Mouse (Mus musculus) granulocyte monocyte progenitor cell, adult 5-6 weeks (primary cell): Measurements from ENCODE around the gene Elfn2. TPM values are rescaled to one million over a fixed set of nuclear protein-coding genes. Genes with fewer than 3 reads are reported as not detected.

ENCODE experiments used
- ATAC-seq: replicated peaks from 2 replicates; pipeline ENCODE4 v1.8.0; 2016; ENCODE audit warnings: mild to moderate bottlenecking, moderate TSS enrichment, inconsistent platforms; ENCODE audit not compliant: poor library complexity, severe bottlenecking
- total RNA-seq, 2 experiments: library from RNA; stranded (forward) in 1 of 2; stranded (reverse) in 1 of 2; fragments of 200-712, 200-1000 nt in 1 of 2; fragments of >200 nt in 1 of 2; fragmentation: Nextera tagmentation in 1 of 2; gene quantifications; 2 replicates each; pipeline ENCODE4 v1.2.3; 2014 to 2017

The Elfn2 gene
- total RNA-seq, 2 experiments from 2014 or later = not detected

- no peak for ATAC-seq
Measured at GRCm38 (mm10) chr15:78626285-78626684, 92.3 kb downstream of the Elfn2 start.

- no peak for ATAC-seq
Measured at GRCm38 (mm10) chr15:78624961-78625360, 93.6 kb downstream of the Elfn2 start.

DNA sequence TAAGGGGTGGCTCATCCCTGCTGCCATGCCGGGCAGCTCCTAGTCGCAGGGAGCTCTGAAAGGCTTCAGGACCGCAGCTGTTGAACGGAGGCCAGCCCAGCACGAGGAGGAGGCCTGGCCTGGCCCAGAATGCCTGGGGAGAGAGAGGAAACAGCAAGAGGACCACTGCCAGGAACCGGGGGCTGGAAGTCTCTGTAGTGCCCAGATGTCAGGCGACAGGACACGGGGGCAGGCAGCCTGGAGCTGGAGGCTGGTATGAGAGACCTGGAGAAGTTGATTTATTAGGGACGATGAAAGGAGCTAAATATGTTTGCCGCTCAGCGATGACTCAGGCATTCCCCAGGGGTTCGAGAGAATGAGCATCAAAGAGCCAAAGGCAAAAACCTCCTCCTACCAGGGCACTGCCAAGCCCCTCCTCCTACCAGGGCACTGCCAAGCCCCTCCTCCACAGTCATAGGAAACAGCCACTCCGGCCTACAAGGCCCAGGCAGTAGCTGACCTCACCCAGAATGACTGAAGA is 94.1 kb downstream of the Elfn2 start:
- ATAC-seq = no peak

DNA sequence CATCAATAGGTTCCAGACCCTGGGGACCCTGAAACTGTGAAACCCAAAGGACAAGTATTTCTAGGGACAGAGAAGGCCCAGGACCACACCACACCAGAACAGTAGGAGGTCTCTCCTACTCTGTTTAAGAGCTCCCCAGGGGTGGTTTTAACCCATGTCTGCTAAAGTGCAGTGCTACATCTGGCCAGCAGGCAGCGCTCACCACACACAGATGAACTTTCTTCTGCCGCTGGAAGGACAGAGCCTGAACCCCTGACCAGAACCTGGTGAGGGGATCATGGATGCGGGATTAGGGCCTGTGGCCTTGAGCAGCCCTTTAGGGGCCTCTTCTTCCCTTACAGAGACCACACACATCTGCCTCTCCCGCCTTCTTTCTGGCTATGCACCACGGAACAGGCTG is 95.1 kb downstream of the Elfn2 start:
- ATAC-seq = peak; percentile 75

Other genes starting within 250 kb of the Elfn2 start
- gene Il2rb, start 223.5 kb downstream of the Elfn2 start, total RNA-seq (2014; fragmentation: Nextera tagmentation) = not detected in 2 replicates
- gene Il2rb, start 223.5 kb downstream of the Elfn2 start, total RNA-seq (2017) = not detected in 2 replicates
- 8.1 and 9.1 TPM in 2 replicates for gene C1qtnf6, start 187.4 kb downstream of the Elfn2 start, total RNA-seq (2014; fragmentation: Nextera tagmentation)
- gene C1qtnf6, start 187.4 kb downstream of the Elfn2 start, total RNA-seq (2017) = 1.0 and 1.5 TPM in 2 replicates
- gene Sstr3, start 174.1 kb downstream of the Elfn2 start, total RNA-seq (2014; fragmentation: Nextera tagmentation) = not detected in 2 replicates
- gene Sstr3, start 174.1 kb downstream of the Elfn2 start, total RNA-seq (2017) = not detected in 2 replicates
- 325 and 431 TPM in 2 replicates for gene Rac2, start 146.0 kb downstream of the Elfn2 start, total RNA-seq (2014; fragmentation: Nextera tagmentation)
- gene Rac2, start 146.0 kb downstream of the Elfn2 start, total RNA-seq (2017) = 94.7 and 105 TPM in 2 replicates
- gene Cyth4, start 121.7 kb downstream of the Elfn2 start, total RNA-seq (2014; fragmentation: Nextera tagmentation) = 62.3 and 66.3 TPM in 2 replicates
- gene Cyth4, start 121.7 kb downstream of the Elfn2 start, total RNA-seq (2017) = 46.0 and 60.5 TPM in 2 replicates
- 31.2 and 34.9 TPM in 2 replicates for gene Mfng, start 54.7 kb upstream of the Elfn2 start, total RNA-seq (2014; fragmentation: Nextera tagmentation)
- gene Mfng, start 54.7 kb upstream of the Elfn2 start, total RNA-seq (2017) = 4.5 and 8.2 TPM in 2 replicates
- gene Card10, start 84.3 kb upstream of the Elfn2 start, total RNA-seq (2014; fragmentation: Nextera tagmentation) = not detected in 2 replicates
- 0.22 TPM in 1 of 2 replicates, not detected in the other for gene Card10, start 84.3 kb upstream of the Elfn2 start, total RNA-seq (2017)
- not detected in 2 replicates for gene Cdc42ep1, start 123.9 kb upstream of the Elfn2 start, total RNA-seq (2014; fragmentation: Nextera tagmentation)
- gene Cdc42ep1, start 123.9 kb upstream of the Elfn2 start, total RNA-seq (2017) = not detected in 2 replicates
- not detected in 2 replicates for gene Lgals2, start 136.8 kb upstream of the Elfn2 start, total RNA-seq (2014; fragmentation: Nextera tagmentation)
- not detected in 2 replicates for gene Lgals2, start 136.8 kb upstream of the Elfn2 start, total RNA-seq (2017)
- 46.3 and 48.6 TPM in 2 replicates for gene Gga1, start 158.4 kb upstream of the Elfn2 start, total RNA-seq (2014; fragmentation: Nextera tagmentation)
- gene Gga1, start 158.4 kb upstream of the Elfn2 start, total RNA-seq (2017) = 13.9 and 17.6 TPM in 2 replicates
- gene Gm49510, start 180.9 kb upstream of the Elfn2 start, total RNA-seq (2014; fragmentation: Nextera tagmentation) = not detected in 2 replicates
- 1.1 TPM in 1 of 2 replicates, not detected in the other for gene Gm49510, start 180.9 kb upstream of the Elfn2 start, total RNA-seq (2017)
- 58.0 and 70.8 TPM in 2 replicates for gene Sh3bp1, start 181.0 kb upstream of the Elfn2 start, total RNA-seq (2014; fragmentation: Nextera tagmentation)
- gene Sh3bp1, start 181.0 kb upstream of the Elfn2 start, total RNA-seq (2017) = 19.3 and 29.4 TPM in 2 replicates
- 10.6 and 19.8 TPM in 2 replicates for gene Pdxp, start 195.1 kb upstream of the Elfn2 start, total RNA-seq (2014; fragmentation: Nextera tagmentation)
- gene Pdxp, start 195.1 kb upstream of the Elfn2 start, total RNA-seq (2017) = 4.0 and 6.4 TPM in 2 replicates
- gene Lgals1, start 208.0 kb upstream of the Elfn2 start, total RNA-seq (2014; fragmentation: Nextera tagmentation) = 677 and 745 TPM in 2 replicates
- 746 and 991 TPM in 2 replicates for gene Lgals1, start 208.0 kb upstream of the Elfn2 start, total RNA-seq (2017)
- 34.4 and 60.8 TPM in 2 replicates for gene Nol12, start 216.2 kb upstream of the Elfn2 start, total RNA-seq (2014; fragmentation: Nextera tagmentation)
- 20.1 and 30.7 TPM in 2 replicates for gene Nol12, start 216.2 kb upstream of the Elfn2 start, total RNA-seq (2017)
- 44.7 and 55.4 TPM in 2 replicates for gene Triobp, start 229.0 kb upstream of the Elfn2 start, total RNA-seq (2014; fragmentation: Nextera tagmentation)
- 20.6 and 32.3 TPM in 2 replicates for gene Triobp, start 229.0 kb upstream of the Elfn2 start, total RNA-seq (2017)